ENCODE assay signal across 10 mouse cellular contexts in the genomic region with DNA sequence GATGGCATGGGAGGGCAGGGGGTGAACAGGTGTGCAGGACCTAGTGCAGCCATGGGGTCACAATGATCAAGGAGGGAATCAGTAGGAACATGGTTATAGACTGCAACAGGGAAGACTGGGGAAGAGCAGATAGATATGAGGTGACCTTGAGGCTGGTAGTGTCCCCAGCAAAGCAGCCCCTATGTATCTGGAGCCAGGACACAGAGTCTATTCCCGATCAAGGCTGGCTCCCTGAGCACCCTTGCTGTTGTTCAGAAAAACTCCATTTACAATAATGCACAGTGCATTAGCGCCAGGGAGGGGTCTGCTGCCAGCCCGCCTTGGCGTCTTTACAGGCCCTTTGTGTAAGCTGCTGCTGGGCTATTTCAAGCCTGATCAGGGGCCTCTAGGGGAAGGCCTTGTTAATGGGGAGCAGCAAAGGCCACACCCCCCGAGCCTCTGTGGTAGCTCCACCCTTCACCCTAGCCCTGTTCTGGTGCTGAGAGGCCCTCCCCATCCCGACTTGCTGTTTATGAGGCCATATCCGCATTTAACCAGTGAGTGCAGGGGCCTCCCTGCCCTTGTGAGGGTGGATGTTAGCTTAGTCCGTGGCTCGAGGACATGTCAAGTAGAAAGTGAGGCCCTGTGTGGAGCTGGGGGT. TPM values are rescaled to one million over a fixed set of nuclear protein-coding genes. Genes with fewer than 3 reads are reported as not detected.
DNase-seq lines count a peak whose midpoint lies in the region; ATAC-seq and TF ChIP-seq lines count a peak whose summit lies in the region.
"Had no signal": no experiment of that assay in that cellular context is flagged by ENCODE, and none has a peak within 500 bp of the region (broad histone marks: within the 10 kb centered on the region; RNA-seq: fewer than 3 reads in every experiment).

No protein-coding gene starts in this region.

- 24% methylated on average over 9 of the region's 9 CpGs for WGBS in forebrain, embryonic 10.5 days
- 28% methylated on average over 9 of the region's 9 CpGs for WGBS in hindbrain, embryonic 12.5 days
- WGBS in midbrain, postnatal 0 days = 30% methylated on average over 9 of the region's 9 CpGs

- peaks cover 17% of the 10 kb centered on the region for H3K27me3 ChIP-seq in forebrain, embryonic 10.5 days (ENCODE audit: poor library complexity, severe bottlenecking)
- H3K27me3 ChIP-seq in hindbrain, embryonic 12.5 days = no peaks in the 10 kb centered on the region
- no peaks in the 10 kb centered on the region for H3K27me3 ChIP-seq in midbrain, postnatal 0 days (ENCODE audit: insufficient read depth, low read length)

- peak; percentile 18 for DNase-seq in kidney, postnatal 14 days
- DNase-seq in kidney, adult 11 months = no peak
- DNase-seq in forebrain, embryonic 10.5 days (ENCODE audit: extremely low spot score, low spot score) = peak; percentile 22
- peak; percentile 40 for DNase-seq in midbrain, postnatal 0 days (ENCODE audit: low spot score)
- no peak for DNase-seq in right cerebral cortex, postnatal 10 days (ENCODE audit: low spot score in 2 of 2)
- DNase-seq in yolk sac, embryonic 10.5 days (ENCODE audit: low spot score) = no peak
- no peak for DNase-seq in right cerebral cortex, postnatal 25 days
- DNase-seq: cerebellum, adult 9-10 months had no signal

- ATAC-seq in hindbrain, embryonic 12.5 days (ENCODE audit: low FRiP score) = peak; percentile 60
- no peak for ATAC-seq in midbrain, postnatal 0 days (ENCODE audit: low FRiP score)

- H3K27ac ChIP-seq in forebrain, embryonic 10.5 days = peak overlapping the region; percentile 37
- H3K27ac ChIP-seq in hindbrain, embryonic 12.5 days = no peak overlapping the region
- H3K27ac ChIP-seq in midbrain, postnatal 0 days (ENCODE audit: low read depth, low read length) = no peak overlapping the region; the same call in 1 of the 2 replicates
- H3K27ac ChIP-seq: macrophage had no signal

- TF ChIP-seq CTCF in midbrain, postnatal 0 days (IDR thresholded peaks at IDR 0.05) = no peak

- no peak overlapping the region for H3K9ac ChIP-seq in hindbrain, embryonic 12.5 days
- H3K9ac ChIP-seq in midbrain, postnatal 0 days (replicated peaks; ENCODE audit: low read length, poor library complexity, severe bottlenecking) = no peak overlapping the region

- no peaks in the 10 kb centered on the region for H3K36me3 ChIP-seq in forebrain, embryonic 10.5 days (replicated peaks)
- H3K36me3 ChIP-seq in hindbrain, embryonic 12.5 days = no peaks in the 10 kb centered on the region
- no peaks in the 10 kb centered on the region for H3K36me3 ChIP-seq in midbrain, postnatal 0 days (ENCODE audit: insufficient read depth, low read length)

- H3K9me3 ChIP-seq in forebrain, embryonic 10.5 days = 0 out of 2 replicates have a peak, but pooled peaks cover 4% of the 10 kb centered on the region
- no peaks in the 10 kb centered on the region for H3K9me3 ChIP-seq in hindbrain, embryonic 12.5 days (replicated peaks)
- no peaks in the 10 kb centered on the region for H3K9me3 ChIP-seq in midbrain, postnatal 0 days (ENCODE audit: low read length)

- H3K4me3 ChIP-seq in forebrain, embryonic 10.5 days = no peak overlapping the region
- no peak overlapping the region for H3K4me3 ChIP-seq in hindbrain, embryonic 12.5 days
- no peak overlapping the region for H3K4me3 ChIP-seq in midbrain, postnatal 0 days (ENCODE audit: low read depth, low read length)

- H3K4me2 ChIP-seq in hindbrain, embryonic 12.5 days (replicated peaks) = no peak overlapping the region
- no peak overlapping the region for H3K4me2 ChIP-seq in midbrain, postnatal 0 days (ENCODE audit: low read depth, low read length, poor library complexity, severe bottlenecking)

- peaks cover 21% of the 10 kb centered on the region for H3K4me1 ChIP-seq in forebrain, embryonic 10.5 days
- H3K4me1 ChIP-seq in hindbrain, embryonic 12.5 days = peaks cover 9% of the 10 kb centered on the region
- H3K4me1 ChIP-seq in midbrain, postnatal 0 days (ENCODE audit: insufficient read depth, low read length) = no peaks in the 10 kb centered on the region

RNA-seq across cellular contexts. Expression of gene Tekt4, which starts 7.9 kb away (rescaled TPM):
- 0.18 TPM in 1 of 2 replicates, not detected in the other for polyA plus RNA-seq in forebrain, embryonic 10.5 days (2016; fragmentation: Nextera tagmentation; extraction: Ambion mirVana)
- polyA plus RNA-seq in hindbrain, embryonic 12.5 days (2016; fragmentation: Nextera tagmentation; extraction: Ambion mirVana) = 1.0 and 1.7 TPM in 2 replicates
- total RNA-seq in midbrain, postnatal 0 days (2014; rRNA removed) = 1.9 and 5.2 TPM in 2 replicates
- 2.1 and 2.3 TPM in 2 replicates for polyA plus RNA-seq in midbrain, postnatal 0 days (2015; fragmentation: Nextera tagmentation; extraction: Ambion mirVana)
- polyA plus RNA-seq: macrophage had no signal

RNA-seq across cellular contexts. Expression of gene Cacna1h, which starts 28.8 kb away (rescaled TPM):
- 1.7 and 2.2 TPM in 2 replicates for polyA plus RNA-seq in forebrain, embryonic 10.5 days (2016; fragmentation: Nextera tagmentation; extraction: Ambion mirVana)
- polyA plus RNA-seq in hindbrain, embryonic 12.5 days (2016; fragmentation: Nextera tagmentation; extraction: Ambion mirVana) = 12.5 and 12.7 TPM in 2 replicates
- total RNA-seq in midbrain, postnatal 0 days (2014; rRNA removed) = 117 and 164 TPM in 2 replicates
- 7.6 and 9.5 TPM in 2 replicates for polyA plus RNA-seq in midbrain, postnatal 0 days (2015; fragmentation: Nextera tagmentation; extraction: Ambion mirVana)
- polyA plus RNA-seq: macrophage had no signal

RNA-seq across cellular contexts. Expression of gene Sstr5, which starts 34.7 kb away (rescaled TPM):
- polyA plus RNA-seq in forebrain, embryonic 10.5 days (2016; fragmentation: Nextera tagmentation; extraction: Ambion mirVana) = 0.10 TPM in 1 of 2 replicates, not detected in the other
- polyA plus RNA-seq in hindbrain, embryonic 12.5 days (2016; fragmentation: Nextera tagmentation; extraction: Ambion mirVana) = 0.14 TPM in 1 of 2 replicates, not detected in the other
- 1.9 and 2.0 TPM in 2 replicates for total RNA-seq in midbrain, postnatal 0 days (2014; rRNA removed)
- 1.7 and 2.4 TPM in 2 replicates for polyA plus RNA-seq in midbrain, postnatal 0 days (2015; fragmentation: Nextera tagmentation; extraction: Ambion mirVana)
- polyA plus RNA-seq: macrophage had no signal

Comparison
In these comparisons a context has a peak if more than half of its experiments do, and no peak if none do; other contexts are left out.
1. DNase-seq: peak in kidney, postnatal 14 days (single experiment), forebrain, embryonic 10.5 days (single experiment) and midbrain, postnatal 0 days (single experiment); none in kidney, adult 11 months (single experiment), right cerebral cortex, postnatal 10 days (0 of 2), yolk sac, embryonic 10.5 days (single experiment) and right cerebral cortex, postnatal 25 days (single experiment).